Mouse (Mus musculus) brain, embryonic 14.5 days (tissue): ENCODE measurements around the gene Blzf1. TPM values are rescaled to one million over a fixed set of nuclear protein-coding genes. Genes with fewer than 3 reads are reported as not detected.

Experiments
- DNase-seq: peaks from one replicate; pipeline ENCODE4 v3.0.0-alpha.2; 2011; ENCODE audit warnings: low read depth
- CTCF ChIP-seq: fragments of 200-500 bp; IDR thresholded peaks from 2 replicates; pipeline ENCODE4 v1.5.1; 2012; ENCODE audit warnings: inconsistent platforms, mild to moderate bottlenecking, moderate library complexity, borderline replicate concordance; ENCODE audit not compliant: insufficient read depth, insufficient read length; ENCODE audit errors: extremely low read depth
- POLR2A ChIP-seq: fragments of 200-500 bp; IDR thresholded peaks from 2 replicates; pipeline ENCODE4 v1.6.1; 2012; ENCODE audit warnings: mild to moderate bottlenecking, inconsistent platforms, borderline replicate concordance; ENCODE audit not compliant: poor library complexity, insufficient read depth, insufficient read length, severe bottlenecking; ENCODE audit errors: extremely low read depth
- polyA plus RNA-seq: library from polyadenylated mRNA; depleted of rRNA; stranded (reverse); fragments of >200 nt; gene quantifications from 2 replicates; pipeline ENCODE4 v1.2.3, GENCODE M21; 2012; rRNA removed

Gene Blzf1
- polyA plus RNA-seq = 10.7 and 12.3 TPM in 2 replicates

GRCm38 (mm10) chr1:164307124-164307751 is at the start of gene Blzf1:
Gene Blzf1, minus strand, starts transcription at chr1:164307489.
- peak; percentile 100 for DNase-seq
- no peak for TF ChIP-seq CTCF
- TF ChIP-seq POLR2A = no peak

GRCm38 (mm10) chr1:164353443-164353842 is 46.2 kb upstream of the Blzf1 start:
- peak; percentile 30 for DNase-seq
- no peak for TF ChIP-seq POLR2A
- no peak for TF ChIP-seq CTCF

GRCm38 (mm10) chr1:164342161-164342560 is 34.9 kb upstream of the Blzf1 start:
- TF ChIP-seq CTCF = peak; percentile 55; the same call in 1 of the 2 replicates
- no peak for TF ChIP-seq POLR2A
- no peak for DNase-seq

GRCm38 (mm10) chr1:164335846-164336245 is 28.6 kb upstream of the Blzf1 start:
- TF ChIP-seq CTCF (no peak), POLR2A (no peak)
- DNase-seq = no peak

- no peak for TF ChIP-seq POLR2A
- TF ChIP-seq CTCF = no peak
- no peak for DNase-seq
Observed at GRCm38 (mm10) chr1:164335435-164335834, 28.1 kb upstream of the Blzf1 start.

GRCm38 (mm10) chr1:164332559-164332958 is 25.3 kb upstream of the Blzf1 start:
- no peak for DNase-seq
- no peak for TF ChIP-seq POLR2A
- TF ChIP-seq CTCF = no peak

- TF ChIP-seq POLR2A (no peak), CTCF (no peak)
- no peak for DNase-seq
Observed at GRCm38 (mm10) chr1:164327764-164328163, 20.5 kb upstream of the Blzf1 start.

- TF ChIP-seq POLR2A = no peak
- TF ChIP-seq CTCF = no peak
- peak; percentile 74 for DNase-seq
Observed at GRCm38 (mm10) chr1:164326600-164327155, 19.4 kb upstream of the Blzf1 start.

GRCm38 (mm10) chr1:164324878-164325277 is 17.6 kb upstream of the Blzf1 start:
- TF ChIP-seq POLR2A (no peak), CTCF (no peak)
- no peak for DNase-seq

- TF ChIP-seq CTCF (no peak), POLR2A (no peak)
- no peak for DNase-seq
Observed at GRCm38 (mm10) chr1:164324221-164324620, 16.9 kb upstream of the Blzf1 start.

- DNase-seq = no peak
- TF ChIP-seq POLR2A = no peak
- TF ChIP-seq CTCF = no peak
Observed at GRCm38 (mm10) chr1:164322987-164323650, 15.8 kb upstream of the Blzf1 start.
